6 mouse cellular contexts compared by ENCODE assay signal in genomic region chr4:34499731-34500130, GRCm38 (mm10).
"Had no signal": no experiment of that assay in that cellular context is flagged by ENCODE, and none has a peak within 500 bp of the region (broad histone marks: within the 10 kb centered on the region; RNA-seq: fewer than 3 reads in every experiment).

No protein-coding gene starts in this region.

- DNase-seq: kidney, postnatal 14 days; lung, adult 2 months; lung, postnatal 36 days; thymus, adult 18-20 months; thymus, postnatal 25 days had no signal

- ATAC-seq: midbrain, embryonic 13.5 days had no signal
